Mouse (Mus musculus) ZHBTc4 (cell line): ENCODE data around the gene Rps7.

Experiments used
- DNase-seq: peaks from one replicate; pipeline ENCODE4 v3.0.0-alpha.2; 2011; ENCODE audit warnings: low read depth, low spot score

Rps7 gene

DNA sequence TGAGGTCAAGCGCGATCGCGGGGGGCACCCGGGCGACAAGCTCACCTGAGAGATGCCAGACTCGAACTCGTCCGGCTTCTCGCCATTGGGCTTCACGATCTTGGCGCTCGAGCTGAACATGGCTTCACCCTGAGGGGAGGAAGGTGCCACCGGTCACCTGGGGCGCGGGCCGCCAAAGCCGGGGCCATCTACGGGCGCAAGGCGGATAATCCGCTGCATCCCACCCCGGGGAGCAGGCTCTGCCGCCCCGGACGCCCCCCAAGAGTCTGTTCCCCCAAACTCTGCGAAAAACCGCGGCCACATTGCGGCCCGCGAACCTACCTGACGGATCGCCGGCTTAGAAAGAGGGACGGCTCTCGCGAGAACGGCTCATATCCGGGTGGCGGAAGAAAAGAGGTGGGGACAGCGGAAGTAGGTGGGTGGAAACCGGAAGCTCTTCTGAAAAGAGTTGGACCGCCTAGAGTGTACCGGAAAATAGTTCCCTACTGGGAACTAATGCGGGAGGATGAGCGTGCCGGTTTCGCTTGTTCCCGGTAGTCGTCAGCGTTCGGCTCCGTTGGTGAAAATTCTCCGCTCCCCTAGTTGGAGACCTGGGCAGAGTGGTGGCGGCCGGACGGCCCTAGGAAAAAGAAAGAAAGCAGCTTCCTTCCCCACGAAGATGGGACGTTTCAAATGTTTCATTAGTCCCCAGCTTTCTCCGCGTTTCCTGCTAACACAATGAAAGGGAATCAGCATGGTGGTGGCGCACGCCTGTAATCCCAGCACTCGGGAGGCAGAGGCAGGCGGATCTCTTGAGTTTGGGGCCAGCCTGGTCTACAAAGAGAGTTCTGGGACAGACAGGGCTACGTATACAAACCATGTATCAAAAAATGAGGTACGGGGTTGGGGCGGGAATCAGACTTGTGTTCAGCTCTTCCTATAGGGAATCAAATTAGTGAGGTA lies at the start of gene Rps7:
Gene Rps7, minus strand, starts transcription at position 419 of the 942 bp plus-strand sequence.
- DNase-seq, result peak; percentile 96

DNA sequence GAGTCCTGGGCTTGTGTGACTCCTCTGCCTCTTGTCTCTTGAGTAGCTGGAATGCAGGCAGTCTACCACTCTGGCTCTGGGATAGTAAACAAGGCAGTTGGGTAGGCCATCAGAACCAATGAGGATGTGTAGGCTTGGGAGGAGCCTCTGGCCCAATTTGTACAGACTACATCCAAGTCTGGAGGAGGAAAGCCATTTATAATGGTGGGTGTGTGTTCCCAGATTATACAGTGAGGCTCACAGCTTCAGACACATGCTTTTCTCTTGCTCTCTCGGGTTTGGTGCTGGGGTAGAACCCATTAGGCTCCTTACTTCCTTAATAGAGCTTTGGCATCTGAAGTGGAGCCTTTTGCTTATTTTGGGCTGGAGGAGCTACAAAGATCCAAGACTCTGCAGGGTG lies 48.9 kb upstream of the Rps7 start:
- DNase-seq, result no peak

DNA sequence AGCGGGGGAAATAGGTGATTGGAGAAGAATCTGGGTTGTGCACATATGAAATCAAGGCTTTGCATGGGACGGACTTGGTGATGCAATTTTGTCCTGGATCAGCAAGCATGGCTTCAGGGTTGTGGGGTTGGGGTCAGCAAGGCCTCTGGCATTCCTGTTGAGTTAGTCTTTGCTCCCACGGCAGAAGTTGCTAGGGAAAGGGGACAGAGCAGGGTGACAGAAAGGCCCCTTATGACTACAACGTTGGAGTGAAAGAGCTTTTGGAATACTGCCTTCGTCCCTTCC lies 40.1 kb upstream of the Rps7 start:
- no peak for DNase-seq

DNA sequence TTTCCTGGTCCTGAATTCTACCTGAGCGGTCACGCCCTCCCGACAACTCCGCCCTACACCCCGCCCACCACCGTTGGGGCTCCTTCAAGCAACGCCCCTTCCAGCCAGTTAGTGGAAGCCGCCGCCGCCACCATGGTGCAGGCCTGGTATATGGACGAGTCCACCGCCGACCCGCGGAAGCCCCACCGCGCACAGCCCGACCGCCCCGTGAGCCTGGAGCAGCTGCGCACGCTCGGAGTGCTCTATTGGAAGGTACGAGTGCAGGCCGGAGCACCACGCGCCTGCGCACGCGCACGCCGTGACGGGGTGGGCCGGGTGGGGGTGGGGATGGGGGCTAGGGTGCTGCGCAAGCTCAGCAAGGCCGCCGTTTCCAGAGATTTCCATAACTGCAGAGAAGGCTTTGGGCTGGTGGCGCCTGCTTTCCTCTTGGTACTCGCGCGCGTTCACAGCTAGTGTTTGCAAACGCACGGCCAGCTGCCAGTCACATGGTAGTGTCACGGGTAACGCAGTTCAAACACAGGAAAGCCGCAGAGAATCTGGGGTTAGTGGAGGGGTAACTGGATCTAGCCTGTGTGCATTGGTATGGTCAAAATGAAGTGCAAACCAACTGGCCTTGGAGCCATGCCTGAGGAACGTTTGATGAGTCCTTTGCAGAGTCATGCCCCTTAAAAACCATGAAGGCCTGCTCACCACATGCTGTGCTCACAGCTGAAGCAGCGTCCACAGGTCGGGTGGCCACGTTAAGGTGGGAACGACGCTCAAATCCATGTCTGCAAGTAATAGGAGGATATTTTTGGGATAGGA lies 39.6 kb upstream of the Rps7 start, which contains the start of gene Adi1:
Gene Adi1, plus strand, starts transcription at position 111 of the 804 bp plus-strand sequence.
- peak; percentile 96 for DNase-seq

DNA sequence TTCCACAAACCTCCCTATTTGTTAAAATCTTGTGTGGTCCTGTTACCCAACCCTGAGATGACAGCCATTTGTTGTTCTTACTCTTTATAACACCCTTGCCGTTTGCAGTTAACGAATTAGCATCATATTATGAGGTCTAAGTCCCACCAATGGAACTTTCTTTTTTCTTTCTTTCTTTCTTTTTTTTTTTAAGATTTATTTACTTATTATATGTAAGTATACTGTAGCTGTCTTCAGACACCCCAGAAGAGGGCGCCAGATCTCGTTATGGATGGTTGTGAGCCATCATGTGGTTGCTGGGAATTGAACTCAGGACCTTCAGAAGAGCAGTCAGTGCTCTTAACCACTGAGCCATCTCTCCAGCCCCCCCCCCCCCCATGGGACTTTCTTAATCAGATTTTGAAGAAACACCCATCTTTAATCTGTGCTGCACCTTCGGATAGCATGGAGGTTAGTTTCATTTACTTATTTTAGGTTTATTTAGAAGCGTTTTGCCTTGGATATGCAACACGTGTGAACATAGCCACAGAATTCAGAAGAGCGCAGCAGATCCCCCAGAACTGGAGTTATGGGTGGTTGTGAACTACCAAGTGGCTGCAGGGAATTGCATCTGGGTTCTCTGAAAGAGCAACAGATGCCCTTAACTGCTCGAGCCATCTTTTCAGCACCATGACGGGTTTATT lies 38.4 kb upstream of the Rps7 start:
- no peak for DNase-seq

DNA sequence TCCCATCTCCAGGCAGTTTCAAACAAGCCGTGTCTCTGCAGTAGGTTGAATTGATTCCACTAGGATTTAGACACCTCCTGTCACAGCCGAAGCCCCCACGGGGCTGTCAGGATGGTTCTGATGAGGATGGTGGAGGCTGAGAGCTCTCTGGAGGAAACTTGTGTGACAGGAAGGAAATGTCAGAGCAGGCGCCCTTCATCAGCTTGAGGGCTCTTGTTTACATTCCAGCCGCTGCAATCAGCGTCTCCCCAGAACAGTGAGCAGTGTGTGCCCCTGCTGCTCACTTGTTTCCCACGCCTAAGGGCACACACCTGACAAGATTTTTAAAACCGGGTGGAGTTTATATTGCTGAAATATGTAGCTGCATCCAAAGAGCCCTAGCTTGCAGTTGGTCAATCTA lies 31.5 kb upstream of the Rps7 start:
- DNase-seq, result no peak

DNA sequence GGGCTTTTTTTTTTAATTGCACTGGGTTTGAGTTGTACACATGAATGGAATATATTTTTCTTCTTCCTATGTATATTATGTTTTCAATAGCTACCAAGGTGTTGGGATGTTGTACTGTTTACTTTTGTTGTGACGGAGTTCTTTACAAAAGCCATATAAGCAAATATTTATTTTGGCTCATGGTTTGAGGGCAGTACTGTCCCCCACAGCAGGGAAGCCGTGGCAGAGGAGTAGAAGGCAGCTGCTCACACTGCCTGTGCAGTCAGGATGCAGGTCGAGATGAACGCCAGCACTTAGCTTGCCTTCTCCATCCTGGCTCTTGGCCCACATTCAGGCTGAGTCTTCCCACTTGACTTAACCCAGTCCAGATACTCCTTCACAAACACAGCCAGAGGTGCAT lies 31.0 kb upstream of the Rps7 start:
- DNase-seq, result no peak

DNA sequence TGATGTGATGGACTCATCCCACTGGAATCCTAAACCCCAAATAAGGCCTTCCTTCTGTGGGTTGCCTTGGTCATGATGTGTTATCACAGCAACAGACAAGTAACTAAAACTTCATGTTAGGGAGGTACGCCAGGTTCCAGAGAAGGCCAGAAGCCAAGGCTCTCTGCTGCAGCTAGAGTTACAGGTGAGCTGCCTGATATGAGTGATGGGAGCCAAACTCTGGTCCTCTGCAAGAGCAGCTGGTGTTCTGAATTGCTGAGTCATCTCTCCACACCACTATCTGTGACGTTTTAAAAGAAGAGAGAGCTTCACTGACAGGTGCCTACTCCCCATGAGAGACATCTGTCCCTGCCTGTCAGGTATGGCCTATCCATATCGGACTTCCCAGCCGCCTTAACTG lies 26.9 kb upstream of the Rps7 start:
- no peak for DNase-seq

DNA sequence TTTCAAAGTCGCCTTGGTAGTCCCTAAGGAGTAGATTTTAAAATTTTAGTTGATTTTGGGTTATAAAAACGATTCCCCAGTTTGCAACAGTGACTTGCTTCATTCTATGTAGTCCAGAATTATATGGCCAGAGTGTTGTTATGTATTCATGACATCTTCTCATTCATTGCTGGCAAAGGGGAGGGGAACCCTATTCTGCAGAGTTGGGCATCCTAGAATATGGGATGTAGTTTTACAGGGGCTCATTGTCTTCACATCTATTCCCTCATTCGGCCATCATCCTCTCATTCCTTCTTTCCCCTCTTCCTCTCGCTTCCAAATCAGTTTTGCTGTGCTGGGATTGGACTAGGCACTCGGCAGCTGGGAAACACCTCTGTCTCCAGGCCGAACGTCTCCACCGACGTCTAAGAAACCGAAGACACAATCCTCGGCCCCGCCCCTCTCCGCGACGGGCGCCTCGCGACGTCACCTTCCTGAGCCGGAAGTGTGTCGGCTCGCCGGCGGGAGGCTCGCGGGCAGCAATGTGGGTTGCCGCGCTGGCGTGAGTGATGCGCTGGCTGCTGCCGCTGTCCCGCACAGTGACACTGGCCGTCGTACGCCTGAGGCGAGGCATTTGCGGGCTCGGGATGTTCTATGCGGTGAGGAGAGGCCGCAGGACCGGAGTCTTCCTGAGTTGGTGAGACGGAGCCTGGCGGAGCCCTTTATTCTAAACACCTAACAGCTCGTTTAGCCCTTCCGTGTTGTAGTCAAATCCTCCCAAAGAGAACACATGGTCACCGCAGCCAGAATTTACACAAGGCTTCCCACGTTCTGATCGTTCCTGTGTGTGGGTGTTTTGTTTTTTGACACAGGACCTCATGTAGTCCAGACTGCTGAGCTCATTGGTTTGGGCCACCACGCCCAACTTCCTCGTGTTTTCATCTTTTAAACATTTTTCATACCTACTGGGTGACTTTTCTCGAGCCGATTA lies 13.7 kb upstream of the Rps7 start, which contains the start of gene Rnaseh1:
Gene Rnaseh1, plus strand, starts transcription at position 462 of the 970 bp plus-strand sequence.
- peak; percentile 96 for DNase-seq

DNA sequence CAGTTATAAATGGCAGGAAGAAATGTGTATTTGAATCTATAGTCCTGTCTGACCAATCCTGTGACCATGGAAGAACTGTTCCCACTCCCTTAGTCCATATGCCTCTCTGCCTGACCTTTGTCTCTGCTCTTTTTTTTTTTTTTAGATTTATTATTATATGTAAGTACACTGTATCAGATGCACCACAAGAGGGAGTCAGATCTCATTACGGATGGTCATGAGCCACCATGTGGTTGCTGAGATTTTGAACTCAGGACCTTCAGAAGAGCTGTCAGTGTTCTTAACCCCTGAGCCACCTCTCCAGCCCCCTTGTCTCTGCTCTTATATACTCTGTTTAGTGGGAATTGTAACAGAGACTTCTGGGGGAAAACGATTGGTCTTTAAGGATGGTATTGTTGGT lies 3.0 kb upstream of the Rps7 start:
- DNase-seq, result peak; percentile 40

DNA sequence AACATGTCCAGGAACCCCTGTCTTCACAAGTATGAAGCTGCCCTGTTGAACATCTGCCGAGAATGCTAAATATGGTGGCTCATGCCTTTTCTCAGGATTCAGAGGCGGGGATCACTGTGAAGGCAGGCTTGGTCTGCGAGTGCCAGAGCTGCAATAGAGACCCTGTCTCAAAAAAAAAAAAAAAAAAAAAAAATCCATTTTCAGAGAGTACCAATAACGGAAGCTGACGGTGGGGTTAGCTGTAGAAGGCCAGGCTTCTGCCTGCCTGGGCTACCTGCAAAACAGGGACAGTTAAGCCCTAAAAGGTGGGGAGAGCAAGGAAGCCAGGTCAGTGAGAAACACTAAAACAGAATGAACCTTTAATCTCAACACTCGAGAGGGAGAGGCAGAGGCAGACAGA lies 790 bp upstream of the Rps7 start:
- peak; percentile 43 for DNase-seq

DNA sequence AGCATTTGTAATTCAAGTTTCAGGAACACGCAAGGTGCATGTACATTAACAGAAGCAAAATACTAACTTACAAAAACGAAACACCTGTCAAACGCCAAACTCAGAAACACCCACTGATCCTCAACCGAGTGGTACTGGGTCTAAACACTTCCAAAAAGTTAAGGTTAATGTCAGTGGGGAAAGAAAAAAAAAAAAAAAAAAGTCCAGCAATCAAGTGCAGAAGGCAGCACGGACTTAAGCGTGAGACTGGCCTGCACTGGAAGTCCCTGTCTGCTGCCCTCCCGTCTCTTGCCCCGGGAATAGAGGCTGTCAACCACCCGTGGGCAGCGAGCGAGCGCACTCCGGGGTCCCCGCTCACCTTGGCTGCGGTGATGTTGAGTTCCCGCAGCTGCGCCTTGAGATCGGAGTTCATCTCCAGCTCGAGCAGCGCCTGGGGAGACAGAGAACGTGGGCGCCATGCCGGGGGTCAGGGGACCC lies 657 bp downstream of the Rps7 start:
- DNase-seq, result peak; percentile 41

DNA sequence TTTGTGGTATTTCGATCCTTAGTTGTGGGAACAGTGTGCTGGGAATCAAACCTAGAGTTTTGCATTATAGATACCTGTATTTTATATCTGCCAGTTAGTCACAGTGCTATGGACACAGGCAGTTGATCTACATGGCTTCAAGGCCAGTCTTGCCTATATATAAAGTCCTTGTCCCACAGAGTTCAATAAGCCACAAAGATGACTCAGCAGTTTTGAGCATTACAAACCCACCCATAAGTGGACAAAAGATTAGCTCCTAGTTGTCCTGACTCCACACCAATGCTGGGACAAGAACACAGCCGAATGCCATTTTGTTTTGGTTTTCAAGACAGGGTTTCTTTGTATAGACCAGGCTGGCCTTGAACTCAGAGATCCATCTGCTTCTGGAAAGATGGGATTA lies 7.3 kb downstream of the Rps7 start:
- DNase-seq, result peak; percentile 43

DNA sequence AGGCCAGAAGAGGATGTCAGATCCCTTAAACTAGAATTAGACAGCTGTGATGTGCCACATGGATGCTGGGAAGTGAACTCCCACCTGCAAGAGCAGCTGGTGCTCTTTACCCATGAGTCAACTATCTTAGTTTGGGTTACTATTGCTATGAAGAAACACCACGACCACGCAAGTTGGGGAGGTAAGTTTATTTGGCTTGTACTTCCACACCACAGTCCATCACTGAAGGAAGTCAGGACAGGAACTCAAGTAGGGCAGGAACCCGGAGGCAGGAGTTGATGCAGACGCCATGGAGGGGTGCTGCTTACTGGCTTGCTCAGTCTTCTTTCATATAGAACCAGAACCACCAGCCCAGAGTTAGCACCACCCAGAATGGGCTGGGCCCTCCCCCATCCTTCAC lies 8.7 kb downstream of the Rps7 start:
- peak; percentile 53 for DNase-seq

DNA sequence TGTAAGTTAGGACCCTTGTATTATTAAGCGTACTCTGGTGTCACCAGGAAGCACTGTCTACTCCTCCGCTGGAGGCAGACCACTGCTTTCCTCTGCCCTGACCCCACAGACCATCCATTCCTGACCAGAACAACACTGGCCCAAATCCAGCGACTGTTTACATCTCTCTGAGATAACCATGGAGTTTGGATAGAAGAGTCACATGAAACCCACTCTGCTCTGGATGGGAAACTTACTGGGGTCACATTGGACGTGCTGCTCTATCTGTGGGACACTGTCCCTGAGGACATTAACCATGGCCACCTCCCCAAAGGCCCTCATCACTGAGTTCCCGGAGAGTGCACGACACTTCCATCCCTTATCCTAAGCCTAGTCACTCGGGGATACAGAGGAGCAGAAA lies 10.3 kb downstream of the Rps7 start:
- no peak for DNase-seq

DNA sequence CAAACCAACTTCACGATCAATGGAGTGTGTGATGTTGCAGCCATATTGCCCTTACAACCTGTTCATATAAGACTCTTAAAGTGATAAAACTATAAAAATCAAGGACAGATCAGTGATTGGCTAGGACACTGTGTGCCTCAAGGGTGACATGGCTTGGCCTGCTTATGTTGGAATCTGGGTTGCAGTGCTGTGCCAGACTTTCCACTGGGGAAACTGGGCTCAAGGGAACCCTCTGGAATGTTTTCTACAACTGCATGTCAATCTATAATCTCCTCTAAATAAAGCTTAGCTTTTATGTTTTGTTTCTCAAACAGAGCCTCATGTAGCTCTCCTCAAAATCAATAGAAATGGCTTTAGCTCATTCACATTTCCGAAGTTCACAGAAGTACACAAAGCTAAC lies 11.5 kb downstream of the Rps7 start:
- no peak for DNase-seq

DNA sequence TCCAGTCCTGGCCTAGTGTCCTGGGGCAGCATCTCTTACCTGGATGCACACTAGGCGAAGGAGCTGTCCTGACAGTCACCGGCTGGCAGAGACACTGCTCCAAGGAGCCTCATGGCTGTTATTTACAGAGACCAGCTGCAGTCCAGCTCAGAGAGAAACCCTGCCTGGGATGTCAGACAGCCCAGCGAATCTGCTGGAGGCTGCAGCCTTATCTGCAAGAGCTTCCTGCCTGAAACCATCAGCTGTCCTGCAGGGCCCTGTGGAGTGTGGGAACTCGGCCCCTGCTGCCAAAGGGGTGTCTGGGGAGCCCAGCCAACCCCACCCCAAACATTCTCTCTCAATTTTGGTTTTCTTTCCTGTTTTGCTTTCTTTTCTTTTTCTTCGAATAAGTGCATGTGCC lies 12.6 kb downstream of the Rps7 start, which contains the start of gene Colec11:
Gene Colec11, minus strand, starts transcription at position 183 of the 400 bp plus-strand sequence.
- DNase-seq, result no peak

DNA sequence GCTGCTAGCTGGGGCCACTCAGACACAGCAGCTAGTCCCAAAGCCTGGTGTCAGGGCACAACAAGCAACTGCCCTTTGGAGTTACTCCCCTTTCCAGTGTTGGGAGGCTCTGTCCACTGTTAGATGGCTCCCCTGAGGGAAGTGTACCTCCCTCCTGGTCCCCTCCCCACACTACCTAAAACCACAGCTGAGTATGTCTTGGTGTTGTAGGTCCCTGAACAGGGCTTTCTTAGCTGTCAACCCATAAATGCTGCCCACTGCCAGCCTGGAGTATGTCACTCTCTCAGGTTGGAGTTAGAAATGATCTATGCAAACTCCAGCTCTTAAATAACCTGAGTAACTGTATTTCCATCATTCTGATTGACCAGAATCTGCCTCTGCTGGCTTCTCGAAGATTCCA lies 13.1 kb downstream of the Rps7 start:
- DNase-seq, result no peak

DNA sequence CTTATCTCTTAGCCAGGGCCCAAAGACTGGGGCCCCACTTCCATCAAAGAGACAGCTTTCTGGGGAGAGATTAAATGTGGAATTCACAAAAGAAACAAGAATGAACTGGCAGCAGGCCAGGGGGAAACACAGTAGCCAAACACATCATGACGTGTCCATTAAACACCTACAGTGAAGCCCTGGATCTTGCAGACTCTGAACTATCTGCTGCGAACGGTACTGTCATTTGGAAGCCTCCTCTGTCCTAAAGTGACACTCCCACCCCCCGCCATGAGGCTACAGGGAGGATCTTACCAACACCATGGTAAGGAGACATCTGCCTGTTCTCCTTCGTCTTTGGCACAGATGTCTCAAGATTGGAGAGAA lies 13.6 kb downstream of the Rps7 start:
- no peak for DNase-seq

DNA sequence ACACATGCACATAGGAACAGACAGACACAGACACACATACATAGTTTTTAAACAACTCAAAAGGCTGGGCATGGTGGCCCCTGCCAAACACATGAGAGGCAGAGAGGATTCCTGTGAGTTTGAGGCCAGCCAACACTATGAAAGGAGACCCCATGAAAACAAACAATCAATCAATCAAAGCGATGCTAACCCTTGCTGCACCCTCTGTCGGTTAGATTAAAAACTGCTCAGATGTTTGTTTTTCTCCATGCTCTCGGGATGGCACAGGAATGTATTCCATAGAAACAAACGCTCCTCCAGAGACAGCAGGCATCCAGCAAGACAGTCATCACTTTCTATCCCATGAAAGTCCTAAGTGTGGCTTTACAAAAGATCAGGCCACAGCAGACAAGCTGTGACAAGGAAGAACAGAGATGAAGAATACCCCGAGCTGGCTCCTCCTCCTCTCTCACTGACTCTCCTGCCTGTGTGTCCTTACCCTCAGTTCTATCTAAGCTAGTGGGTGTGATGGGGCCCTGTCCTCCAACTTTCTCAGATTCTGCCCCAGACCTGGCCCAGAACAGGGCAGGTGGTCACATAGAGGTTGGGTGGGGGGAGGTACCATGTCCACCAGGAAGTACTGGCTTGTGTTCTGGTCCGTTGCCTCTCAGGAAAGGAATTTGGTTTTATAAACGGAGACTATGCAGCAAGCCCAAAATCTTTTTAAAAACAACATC lies 14.1 kb downstream of the Rps7 start:
- no peak for DNase-seq
